Mouse (Mus musculus): ENCODE measurements at regions not wholly inside any gene's neighbourhood (a gene's known extent, or its start where the extent isn't known, plus 50 kb on each side); places are given as distances from the start of the nearest gene placed in this dataset.

GRCm38 (mm10) chr11:84725936-84726613 lies 93.2 kb downstream of the Mrm1 start:
- TF ChIP-seq CTCF (IDR thresholded peaks at IDR 0.05; ENCODE audit: insufficient read depth, low read depth, low read length): no peak
- TF ChIP-seq POLR2A (IDR thresholded peaks at IDR 0.05; ENCODE audit: insufficient read depth, low read depth, low read length): no peak

Measured in olfactory bulb, adult 2 months (tissue).